Mouse (Mus musculus) embryo, embryonic 10 days (tissue): ENCODE measurements around the gene Pdpk1.

Experiments used
- DNase-seq: peaks from one replicate; pipeline ENCODE4 v3.0.0-alpha.2; 2015; ENCODE audit warnings: low spot score

The Pdpk1 gene

GRCm38 (mm10) chr17:24036954-24037353 lies 113.8 kb downstream of the Pdpk1 start:
- no peak for DNase-seq

- no peak for DNase-seq
These were observed 115.6 kb downstream of the Pdpk1 start for GRCm38 (mm10) chr17:24035087-24035486.

- no peak for DNase-seq
These were observed 120.2 kb downstream of the Pdpk1 start for GRCm38 (mm10) chr17:24030551-24030950.

GRCm38 (mm10) chr17:24029477-24029876 lies 121.2 kb downstream of the Pdpk1 start:
- no peak for DNase-seq
